Mouse (Mus musculus): ENCODE data around the gene Rnf113a1.
"Not testable (repeated sequence)": the region's sequence is repeated elsewhere in the genome, so short reads cannot be mapped to it uniquely, and the experiment has no call there.

DNA sequence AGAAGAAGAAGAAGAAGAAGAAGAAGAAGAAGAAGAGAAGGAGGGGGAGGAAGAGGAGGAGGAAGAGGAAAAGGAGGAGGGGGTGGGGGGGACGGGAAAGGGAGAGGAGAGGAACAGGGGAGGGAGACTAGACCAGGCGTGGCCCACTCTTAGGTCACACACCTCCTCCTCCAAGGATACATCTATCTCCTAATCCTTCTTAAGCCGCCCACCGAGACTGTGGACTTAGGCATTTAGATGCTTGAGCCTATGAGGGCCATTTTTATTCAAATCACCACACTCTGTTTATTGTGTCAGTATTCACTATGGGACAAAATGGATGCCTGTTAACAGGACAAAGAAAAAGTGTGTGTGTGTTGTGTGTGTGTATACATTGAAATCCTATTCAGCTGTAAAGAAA lies 46.5 kb upstream of the Rnf113a1 start:
- TF ChIP-seq CTCF (IDR thresholded peaks at IDR 0.05; ENCODE audit: low read depth, low read length); POLR2A (IDR thresholded peaks at IDR 0.05; ENCODE audit: insufficient read depth, low read length); EP300 (IDR thresholded peaks at IDR 0.05; ENCODE audit: insufficient read depth, low read depth, low read length): not testable (repeated sequence)

Measured in ES-Bruce4 (cell line).